Comparison of ENCODE assay signal across 8 mouse cellular contexts in genomic region chr13:92986719-92987553, GRCm38 (mm10).
A peak's percentile ranks its signal among the peaks of the same experiment; 100 is the strongest.
DNase-seq lines count a peak whose midpoint lies in the region; ATAC-seq and TF ChIP-seq lines count a peak whose summit lies in the region.

No protein-coding gene starts in this region.

- WGBS in forebrain, postnatal 0 days: 44% methylated on average over 17 of the region's 17 CpGs
- 46% methylated on average over 17 of the region's 17 CpGs for WGBS in hindbrain, embryonic 12.5 days

- peak; percentile 33 for DNase-seq in MEL-GATA-1-ER (ENCODE audit: extremely low read depth, low read depth)
- peak; percentile 59 for DNase-seq in cerebellum, adult 11-12 months
- peak; percentile 86 for DNase-seq in forebrain, postnatal 0 days
- DNase-seq in layer of hippocampus, postnatal 10 days (ENCODE audit: low spot score in 2 of 2): peak; percentile 84 to 86
- peak; percentile 61 for DNase-seq in lung, postnatal 25 days (ENCODE audit: low spot score)
- DNase-seq in right cerebral cortex, adult 18-20 months: peak; percentile 59
- peak; percentile 43 for DNase-seq in urinary bladder, postnatal 10 days (ENCODE audit: low spot score)

- no peaks in the 10 kb centered on the region for H3K9me3 ChIP-seq in forebrain, postnatal 0 days (ENCODE audit: low read length)
- no peaks in the 10 kb centered on the region for H3K9me3 ChIP-seq in hindbrain, embryonic 12.5 days (replicated peaks)

- no peak overlapping the region for H3K9ac ChIP-seq in forebrain, postnatal 0 days
- 0 out of 2 replicates have a peak overlapping the region, but pooled peaks have one; percentile 24 for H3K9ac ChIP-seq in hindbrain, embryonic 12.5 days

- peak; percentile 61 for ATAC-seq in forebrain, postnatal 0 days
- ATAC-seq in hindbrain, embryonic 12.5 days (ENCODE audit: low FRiP score): peak; percentile 76

- H3K27me3 ChIP-seq in forebrain, postnatal 0 days (ENCODE audit: insufficient read depth, low read length): no peaks in the 10 kb centered on the region; the same call in 1 of the 2 replicates
- no peaks in the 10 kb centered on the region for H3K27me3 ChIP-seq in hindbrain, embryonic 12.5 days

- no peaks in the 10 kb centered on the region for H3K36me3 ChIP-seq in forebrain, postnatal 0 days (ENCODE audit: insufficient read depth)
- no peaks in the 10 kb centered on the region for H3K36me3 ChIP-seq in hindbrain, embryonic 12.5 days

- 0 out of 2 replicates have a peak overlapping the region, but pooled peaks have one; percentile 16 for H3K4me3 ChIP-seq in forebrain, postnatal 0 days (ENCODE audit: low read depth, low read length)
- peak overlapping the region; percentile 15; the same call in 1 of the 2 replicates for H3K4me3 ChIP-seq in hindbrain, embryonic 12.5 days

- peak; percentile 94 for TF ChIP-seq CTCF in forebrain, postnatal 0 days (IDR thresholded peaks at IDR 0.05; ENCODE audit: low read depth)

- H3K4me1 ChIP-seq in forebrain, postnatal 0 days (ENCODE audit: insufficient read depth): no peaks in the 10 kb centered on the region
- peaks cover 3% of the 10 kb centered on the region; the same call in 1 of the 2 replicates for H3K4me1 ChIP-seq in hindbrain, embryonic 12.5 days

- peak overlapping the region; percentile 42 for H3K4me2 ChIP-seq in forebrain, postnatal 0 days (ENCODE audit: low read depth)
- peak overlapping the region; percentile 51 for H3K4me2 ChIP-seq in hindbrain, embryonic 12.5 days (replicated peaks)

- no peak overlapping the region for H3K27ac ChIP-seq in forebrain, postnatal 0 days (ENCODE audit: low read depth, low read length)
- no peak overlapping the region for H3K27ac ChIP-seq in hindbrain, embryonic 12.5 days

Comparison
In these comparisons a context has a peak if more than half of its experiments do, and no peak if none do; other contexts are left out.
1. DNase-seq: peak in every context shown above with its lines; median percentile 86 in forebrain, postnatal 0 days; 85 in layer of hippocampus, postnatal 10 days; 61 in lung, postnatal 25 days; 59 in cerebellum, adult 11-12 months; 59 in right cerebral cortex, adult 18-20 months; 43 in urinary bladder, postnatal 10 days; 33 in MEL-GATA-1-ER.